Mouse (Mus musculus): Measurements from ENCODE around the gene Pigz. TPM values are rescaled to one million over a fixed set of nuclear protein-coding genes. Genes with fewer than 3 reads are reported as not detected.

The Pigz gene
- under 1 TPM; 0.65 to 0.67 TPM for polyA plus RNA-seq (2017; shearing (Covaris generic))

GRCm38 (mm10) chr16:31933751-31934549 lies at the start of gene Pigz:
Gene Pigz, plus strand, starts transcription at chr16:31933851.
- ATAC-seq, result no peak

DNA sequence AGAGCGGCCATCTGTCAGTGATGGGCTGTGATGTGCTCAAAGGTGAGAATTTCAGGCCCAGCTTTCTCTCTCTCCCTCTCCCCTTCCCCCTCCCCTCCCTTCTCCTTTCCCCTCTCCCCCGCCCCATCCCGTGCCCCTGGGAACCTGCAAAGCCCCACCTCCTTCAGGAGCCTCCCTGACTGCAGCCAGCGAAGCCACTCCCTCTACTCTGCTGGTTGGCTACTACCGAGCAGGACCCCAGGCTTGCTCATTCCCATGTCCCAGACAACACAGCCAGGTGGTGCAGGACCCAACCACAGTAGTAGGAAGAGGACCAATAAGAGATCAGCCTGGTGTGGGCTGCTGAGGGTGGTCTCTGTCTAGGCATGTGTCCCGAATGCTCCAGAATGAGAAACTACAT lies 49.7 kb upstream of the Pigz start:
- no peak for ATAC-seq

DNA sequence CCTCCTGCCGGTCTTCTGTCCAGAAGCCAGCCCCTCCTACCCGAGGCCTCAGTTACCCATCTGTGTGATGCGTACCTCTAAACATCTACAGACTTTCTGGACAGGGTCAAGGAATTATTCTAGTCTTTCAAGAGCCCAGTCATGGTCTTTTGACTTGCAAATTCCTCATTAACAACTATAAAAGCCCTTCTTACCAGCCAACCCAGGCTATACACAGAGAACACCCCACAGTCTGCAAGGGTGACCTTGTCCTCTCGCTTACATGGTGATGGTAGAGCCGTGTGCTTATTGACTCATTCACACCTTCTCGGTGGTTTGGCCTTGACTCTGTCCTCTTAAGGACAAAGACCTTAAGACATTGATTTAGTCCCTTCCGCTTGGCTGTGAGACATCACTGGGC lies 42.7 kb upstream of the Pigz start:
- no peak for ATAC-seq

DNA sequence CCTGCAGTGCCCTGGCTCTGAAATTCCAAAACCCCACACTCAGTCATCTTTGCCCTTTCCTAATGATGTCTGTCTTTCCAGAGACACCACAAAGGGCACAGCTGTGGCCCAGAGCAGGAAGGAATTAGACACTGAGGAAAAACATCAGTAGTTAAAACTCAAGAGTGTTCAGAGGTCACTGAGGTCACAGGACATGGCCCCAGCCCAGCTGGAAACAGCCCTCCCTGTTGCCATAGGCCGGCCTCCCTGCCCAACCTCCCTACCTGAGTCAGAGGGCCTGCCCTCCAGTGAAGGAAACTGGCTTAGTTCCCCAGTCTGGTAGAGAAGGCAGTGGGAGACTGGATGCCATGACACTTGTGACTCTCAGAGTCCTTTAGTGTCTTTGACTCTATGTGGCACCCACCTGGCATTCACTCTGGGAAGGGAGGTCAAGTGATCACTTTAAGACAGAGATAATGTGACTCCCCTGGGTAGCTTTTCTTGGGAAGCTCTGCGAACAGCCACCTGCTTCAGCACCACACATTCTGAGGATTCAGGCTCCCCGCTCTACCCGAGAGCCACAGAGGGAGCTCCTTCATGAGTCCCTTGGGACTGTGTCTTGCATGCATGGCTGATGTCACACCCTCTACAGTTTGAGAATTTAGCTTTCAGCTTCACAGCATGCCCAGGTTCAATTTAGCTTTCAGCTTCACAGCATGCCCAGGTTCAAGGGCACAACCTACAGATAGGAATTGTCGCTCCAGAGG lies 40.1 kb upstream of the Pigz start:
- no peak for ATAC-seq

DNA sequence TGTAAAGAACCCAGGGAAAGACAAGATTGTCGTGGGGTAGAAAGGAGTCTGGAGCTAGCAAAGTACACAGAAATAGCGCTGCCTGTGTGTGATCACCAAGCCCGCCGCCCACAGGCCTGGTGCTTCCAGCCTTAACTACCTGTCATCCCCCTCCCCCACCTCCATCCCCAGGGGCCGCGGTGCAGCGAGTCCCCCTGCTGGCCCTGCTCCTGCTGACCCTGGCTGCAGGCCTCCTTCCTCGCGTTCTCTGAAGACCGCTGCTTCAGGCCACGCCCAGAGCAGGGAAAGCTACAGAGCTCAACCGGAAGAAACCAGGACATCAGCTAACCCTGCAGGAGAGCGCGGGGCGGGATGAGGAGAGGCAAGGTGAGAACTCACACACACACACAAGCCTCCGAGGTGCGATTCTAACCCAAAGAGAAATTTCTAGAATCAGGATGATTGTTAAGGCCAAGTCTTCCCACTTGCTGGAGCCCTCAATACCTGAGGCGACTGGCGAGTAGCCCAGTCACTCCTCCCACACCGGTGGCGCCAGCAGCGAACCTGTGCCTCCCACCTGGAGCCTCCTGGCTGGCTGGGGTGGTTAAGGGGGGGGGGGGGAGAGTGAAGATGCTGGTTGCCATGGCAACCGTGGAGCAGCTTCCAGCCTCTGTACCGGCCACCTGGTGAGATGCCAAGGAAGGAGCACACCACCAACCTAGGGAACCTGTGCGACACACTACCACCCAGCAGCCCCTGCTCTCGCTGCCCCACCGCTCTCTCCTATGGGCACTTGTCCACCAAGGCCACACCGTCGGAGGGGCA lies 36.5 kb upstream of the Pigz start:
- no peak for ATAC-seq

DNA sequence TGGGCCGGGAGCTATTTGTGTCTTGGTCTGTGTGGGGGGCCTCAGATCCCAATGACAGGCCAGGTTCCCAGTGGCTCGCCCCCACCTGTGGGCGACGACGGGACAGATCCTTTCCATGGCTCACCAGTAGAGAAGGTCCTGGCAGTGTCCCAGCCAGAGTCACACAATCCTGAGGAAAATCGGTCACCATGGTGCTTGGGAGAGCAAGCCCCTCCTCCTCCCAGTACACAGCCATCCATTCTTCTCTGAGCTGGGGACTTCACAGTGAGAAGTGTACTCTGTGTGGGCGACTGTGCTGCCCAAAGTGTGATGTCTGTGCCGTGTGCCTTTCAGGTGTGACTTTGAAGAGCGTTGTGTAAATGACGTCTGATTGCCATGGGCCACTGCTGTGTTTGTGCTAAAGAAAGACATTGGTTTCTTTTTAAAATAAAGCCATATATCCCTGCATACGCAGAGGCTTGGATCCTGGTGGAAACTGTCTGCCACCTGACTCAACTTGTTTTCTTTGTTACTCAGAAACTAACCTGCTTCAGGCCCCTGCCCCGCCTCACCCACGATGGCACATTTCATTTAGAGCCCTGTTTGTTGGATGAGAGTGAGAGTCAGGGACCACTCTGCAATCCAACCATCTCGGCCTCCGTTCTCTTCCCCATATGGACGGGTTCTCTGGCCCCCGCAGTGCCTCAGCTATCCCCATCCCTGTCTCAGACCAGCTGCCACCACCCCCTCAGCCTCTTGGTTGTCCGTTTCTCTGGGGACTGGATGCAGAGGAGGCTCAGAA lies 34.9 kb upstream of the Pigz start:
- ATAC-seq, result no peak

- ATAC-seq, result no peak
Observed at GRCm38 (mm10) chr16:31901886-31902285, 31.8 kb upstream of the Pigz start.

- no peak for ATAC-seq
Observed at GRCm38 (mm10) chr16:31903239-31903638, 30.4 kb upstream of the Pigz start.

DNA sequence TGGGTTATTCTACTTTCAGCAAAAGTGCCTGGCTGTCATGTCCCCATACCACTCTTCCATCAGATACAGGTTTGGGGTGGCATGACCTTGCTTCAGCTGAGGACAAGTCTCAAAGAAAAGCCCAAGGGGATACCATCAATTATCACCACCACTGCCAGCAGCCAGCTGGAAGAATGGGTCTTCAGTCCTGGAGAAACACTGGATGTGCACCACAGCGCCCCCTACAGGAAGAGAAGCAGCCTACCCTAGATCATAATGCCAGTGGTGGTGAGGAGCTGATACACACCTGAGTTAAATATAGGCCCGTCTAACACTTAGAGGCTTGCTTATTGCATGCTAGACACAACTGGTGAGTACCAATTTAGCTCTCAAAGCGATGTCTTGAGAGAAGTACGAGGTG lies 28.3 kb upstream of the Pigz start:
- ATAC-seq, result no peak

DNA sequence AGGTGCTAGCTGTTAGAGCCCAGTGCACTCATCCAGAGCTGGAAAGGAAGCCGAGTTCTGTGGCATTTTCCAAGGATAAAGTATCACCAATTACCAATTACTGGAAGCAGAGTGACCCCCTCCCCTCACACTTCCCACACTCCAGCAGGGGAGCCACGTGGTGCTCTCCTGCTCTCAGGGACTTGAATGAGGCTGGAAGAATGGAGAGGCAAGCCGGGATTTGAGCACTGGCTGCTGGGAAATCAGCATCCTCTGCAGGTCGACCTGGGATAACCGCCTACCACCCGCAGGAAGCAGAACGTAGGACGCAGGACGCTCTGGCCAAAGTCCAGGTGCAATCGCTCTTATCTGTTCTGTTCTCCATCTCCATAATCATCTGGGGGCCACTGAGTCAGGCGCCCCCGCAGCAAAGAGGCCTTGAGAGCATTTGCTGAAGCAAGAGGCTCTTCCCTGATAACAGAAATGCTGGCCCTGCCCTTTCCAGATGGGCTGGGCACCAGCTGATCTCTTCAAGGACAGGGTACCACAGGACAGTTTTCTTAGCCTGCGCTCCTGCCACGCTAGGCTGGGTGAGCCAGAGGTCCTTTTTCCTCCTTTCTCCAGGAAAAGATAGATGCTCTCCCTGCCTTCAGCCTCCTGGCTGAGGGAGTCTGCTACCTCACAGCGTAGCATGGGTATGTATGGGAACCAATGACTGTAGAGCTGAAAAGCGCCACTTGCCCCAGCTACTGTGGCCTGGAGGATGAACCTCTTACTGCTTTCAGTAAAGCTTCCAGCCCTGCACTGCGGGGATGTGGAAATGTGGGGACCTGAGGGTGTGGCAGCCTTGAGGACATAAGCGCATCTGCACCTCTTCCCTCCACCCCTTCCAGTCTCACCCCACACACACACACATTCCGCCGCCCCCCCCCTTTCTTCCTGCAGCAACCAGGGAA lies 27.5 kb upstream of the Pigz start:
- ATAC-seq, result no peak

DNA sequence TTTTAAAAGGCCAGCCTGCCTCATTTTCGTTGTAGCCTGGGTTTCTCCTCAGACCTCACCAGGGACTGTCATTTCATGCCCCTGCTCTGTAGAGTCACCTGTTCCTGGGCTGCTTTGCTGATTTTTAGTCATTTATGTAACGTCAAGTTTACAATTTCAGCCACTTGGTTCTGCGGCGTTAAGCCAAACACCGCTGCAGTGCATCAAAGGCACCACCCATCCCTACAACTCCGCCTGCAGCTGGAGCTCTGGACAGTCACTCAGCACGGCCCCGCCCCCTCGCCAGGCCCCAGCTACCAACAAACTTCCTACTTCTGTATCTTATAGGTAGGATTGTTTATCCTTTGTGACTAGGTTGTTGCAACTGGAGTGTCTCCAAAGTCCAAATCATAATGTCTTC lies 26.8 kb upstream of the Pigz start:
- ATAC-seq, result no peak

GRCm38 (mm10) chr16:31908959-31909358 lies 24.7 kb upstream of the Pigz start:
- ATAC-seq, result no peak

GRCm38 (mm10) chr16:31910281-31910847 lies 23.3 kb upstream of the Pigz start:
- no peak for ATAC-seq

- ATAC-seq, result no peak
Observed at GRCm38 (mm10) chr16:31917776-31918175, 15.9 kb upstream of the Pigz start.

GRCm38 (mm10) chr16:31918248-31918724 lies 15.4 kb upstream of the Pigz start:
- no peak for ATAC-seq

GRCm38 (mm10) chr16:31924368-31924767 lies 9.3 kb upstream of the Pigz start:
- ATAC-seq, result no peak

DNA sequence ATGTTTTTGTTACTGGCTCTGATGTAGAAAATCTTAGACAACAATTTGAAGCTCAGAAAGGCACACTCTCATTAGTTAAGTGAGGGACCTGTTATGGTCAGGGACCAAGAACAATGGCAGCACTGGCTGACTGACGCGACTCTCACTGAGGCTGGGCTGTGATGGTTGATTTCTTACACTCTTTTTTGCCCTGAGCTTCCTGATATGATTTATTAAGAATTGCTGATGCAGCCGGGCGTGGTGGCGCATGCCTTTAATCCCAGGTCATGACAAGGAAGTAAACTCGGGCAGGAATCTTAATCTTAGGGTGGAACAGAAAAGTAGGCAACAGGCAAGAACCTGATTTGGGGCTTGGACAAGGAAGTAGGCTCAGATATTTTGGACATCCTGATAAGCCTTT lies 7.6 kb upstream of the Pigz start:
- no peak for ATAC-seq

GRCm38 (mm10) chr16:31926547-31927182 lies 7.0 kb upstream of the Pigz start:
- ATAC-seq, result peak; percentile 64

GRCm38 (mm10) chr16:31927412-31927811 lies 6.2 kb upstream of the Pigz start:
- ATAC-seq, result no peak

GRCm38 (mm10) chr16:31931330-31931729 lies 2.3 kb upstream of the Pigz start:
- peak; percentile 40 for ATAC-seq

All from CD4-positive, CD25-positive, alpha-beta regulatory T cell, adult 4 months (primary cell).